Mouse (Mus musculus) hindbrain, embryonic 15.5 days (tissue): ENCODE measurements around the gene Jarid2. TPM values are rescaled to one million over a fixed set of nuclear protein-coding genes. Genes with fewer than 3 reads are reported as not detected.
A peak's percentile ranks its signal among the peaks of the same experiment; 100 is the strongest.

Experiments used
- ATAC-seq: fragments of 200-750 bp; cut with Nextera tagmentation; 2 replicates; pipeline ENCODE4 v1.8.0; 2017; ENCODE audit warnings: low read depth, moderate number of reproducible peaks, moderate TSS enrichment; ENCODE audit not compliant: low FRiP score
- H3K27ac ChIP-seq: fragments of 300-500 bp; sonication (generic); replicated peaks from 2 replicates; pipeline ENCODE4 v1.5.1; 2015; ENCODE audit warnings: mild to moderate bottlenecking, inconsistent platforms
- H3K27me3 ChIP-seq: fragments of 300-500 bp; sonication (generic); 2 replicates; pipeline ENCODE4 v1.6.1; 2015; ENCODE audit warnings: control low read depth, inconsistent platforms
- H3K36me3 ChIP-seq: fragments of 300-500 bp; sonication (generic); 2 replicates; pipeline ENCODE4 v1.6.1; 2015; ENCODE audit warnings: control low read depth, inconsistent platforms
- H3K4me1 ChIP-seq: fragments of 300-500 bp; sonication (generic); replicated peaks from 2 replicates; pipeline ENCODE4 v1.6.1; 2015; ENCODE audit warnings: control low read depth, inconsistent platforms
- H3K4me2 ChIP-seq: fragments of 300-500 bp; sonication (generic); 2 replicates; pipeline ENCODE4 v1.6.1; 2015; ENCODE audit warnings: moderate library complexity, mild to moderate bottlenecking, inconsistent platforms
- H3K4me3 ChIP-seq: fragments of 300-500 bp; sonication (generic); 2 replicates; pipeline ENCODE4 v1.5.1; 2015; ENCODE audit warnings: mild to moderate bottlenecking, inconsistent platforms
- H3K9ac ChIP-seq: fragments of 300-500 bp; sonication (generic); 2 replicates; pipeline ENCODE4 v1.6.1; 2015; ENCODE audit warnings: inconsistent platforms
- H3K9me3 ChIP-seq: fragments of 300-500 bp; sonication (generic); 2 replicates; pipeline ENCODE4 v1.6.1; 2016; ENCODE audit warnings: control low read depth, inconsistent platforms
- WGBS: fragments of 180-500 bp; shearing (Covaris S2); methylation state at CpG from one replicate; pipeline ENCODE4 v1.1.7; 2015; 5-methylcytosine and 5-hydroxymethylcytosine counted together
- polyA plus RNA-seq: library from polyadenylated mRNA; unstranded; fragments of >200 nt; fragmentation: Nextera tagmentation; extraction: Ambion mirVana; gene quantifications from 2 replicates; pipeline ENCODE4 v1.2.1, GENCODE M21; 2015

Jarid2 gene
- polyA plus RNA-seq, 1 experiment from 2014 or later = 38.3 TPM

DNA sequence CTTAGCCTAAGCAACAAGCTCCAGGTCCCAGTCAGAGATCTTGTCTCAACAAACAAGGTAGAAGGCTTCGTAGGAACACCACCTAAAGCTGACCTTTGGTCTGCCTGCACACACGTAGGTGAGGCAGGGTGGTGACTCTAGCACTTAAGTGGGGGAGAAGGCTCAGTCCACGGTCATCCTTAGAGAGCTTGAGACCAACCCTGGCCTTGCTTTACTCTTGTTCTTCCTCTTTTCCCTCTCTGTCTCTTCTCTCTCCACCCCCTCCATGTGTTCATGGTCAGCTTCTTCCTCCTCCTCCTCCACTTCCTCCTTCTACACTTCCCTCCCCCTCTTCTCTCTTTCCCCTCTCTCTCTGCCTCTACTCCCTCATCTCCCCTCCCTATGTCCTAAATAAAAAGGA is 208.4 kb downstream of the Jarid2 start:
- ATAC-seq = no peak
- Histone ChIP-seq H3K27me3 (no peaks in the 10 kb centered on the region), H3K9me3 (no peaks in the 10 kb centered on the region), H3K4me3 (no peak overlapping the region), H3K27ac (no peak overlapping the region), H3K4me2 (no peak overlapping the region), H3K4me1 (peaks cover 28% of the 10 kb centered on the region), H3K9ac (no peak overlapping the region), H3K36me3 (no peaks in the 10 kb centered on the region)
- 96% methylated on average over 3 of the region's 3 CpGs for WGBS

DNA sequence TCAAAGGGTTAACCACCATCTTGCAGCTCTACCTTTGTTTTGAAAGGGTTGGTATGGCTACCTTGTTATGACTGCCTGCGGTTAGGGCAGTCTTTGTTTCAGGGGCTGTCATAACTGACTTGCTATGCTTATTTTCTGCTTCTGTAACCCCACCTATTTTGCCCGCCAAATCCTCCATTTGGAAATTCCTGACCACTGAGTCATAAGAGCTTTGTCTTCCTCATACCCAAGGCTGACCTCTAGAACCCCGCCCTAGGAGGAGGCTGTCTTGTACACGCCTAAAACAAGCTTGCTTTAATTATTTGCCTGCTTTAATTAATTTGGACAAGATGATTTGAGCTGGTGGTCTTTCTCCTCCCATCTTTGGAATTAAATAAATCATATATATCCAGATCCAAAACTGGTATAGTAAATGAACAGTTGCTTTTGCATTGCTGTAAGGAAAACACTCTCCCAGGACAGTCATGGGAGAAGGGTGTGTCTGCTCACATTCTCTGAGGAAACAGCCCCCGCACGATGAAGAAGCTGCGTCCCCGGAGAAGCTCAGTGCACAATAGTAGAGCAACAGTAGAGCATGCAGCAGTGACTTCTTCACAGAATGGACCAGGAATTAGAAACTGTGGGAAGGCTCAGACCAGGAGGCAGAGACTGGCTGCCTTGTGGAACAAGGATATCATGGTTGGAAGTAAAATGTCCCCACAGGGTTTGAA is 210.2 kb downstream of the Jarid2 start:
- no peak overlapping the region for H3K9ac ChIP-seq
- no peaks in the 10 kb centered on the region for H3K27me3 ChIP-seq
- peaks cover 29% of the 10 kb centered on the region for H3K4me1 ChIP-seq
- no peak overlapping the region for H3K27ac ChIP-seq
- H3K4me2 ChIP-seq = no peak overlapping the region
- ATAC-seq = no peak
- 70% methylated on average over 8 of the region's 8 CpGs for WGBS
- no peaks in the 10 kb centered on the region for H3K36me3 ChIP-seq
- H3K4me3 ChIP-seq = no peak overlapping the region
- no peaks in the 10 kb centered on the region for H3K9me3 ChIP-seq

DNA sequence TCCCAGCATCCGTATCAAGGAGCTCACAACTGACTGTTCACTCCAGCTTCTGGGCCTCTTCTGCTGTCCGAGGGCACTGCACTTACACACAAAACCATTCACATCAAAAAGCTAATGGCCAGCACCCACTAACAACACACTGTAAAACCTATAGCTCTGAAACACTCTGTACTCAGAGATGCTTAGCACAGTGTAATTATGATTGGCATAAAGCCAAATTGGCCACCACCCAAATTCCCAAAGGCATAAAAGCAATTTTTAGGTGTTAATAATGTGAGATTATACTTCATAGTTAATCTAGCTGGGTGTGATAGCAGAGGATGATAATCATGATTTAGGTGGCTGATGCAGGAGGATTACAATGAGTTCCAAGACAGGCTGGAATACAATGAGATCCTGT is 214.3 kb downstream of the Jarid2 start:
- ATAC-seq = no peak
- 76% methylated on average over 2 of the region's 2 CpGs for WGBS
- H3K4me3 ChIP-seq = no peak overlapping the region
- H3K27ac ChIP-seq = no peak overlapping the region
- no peaks in the 10 kb centered on the region for H3K27me3 ChIP-seq
- H3K9me3 ChIP-seq = no peaks in the 10 kb centered on the region
- peaks cover 59% of the 10 kb centered on the region for H3K4me1 ChIP-seq
- H3K36me3 ChIP-seq = no peaks in the 10 kb centered on the region
- no peak overlapping the region for H3K4me2 ChIP-seq
- H3K9ac ChIP-seq = no peak overlapping the region

DNA sequence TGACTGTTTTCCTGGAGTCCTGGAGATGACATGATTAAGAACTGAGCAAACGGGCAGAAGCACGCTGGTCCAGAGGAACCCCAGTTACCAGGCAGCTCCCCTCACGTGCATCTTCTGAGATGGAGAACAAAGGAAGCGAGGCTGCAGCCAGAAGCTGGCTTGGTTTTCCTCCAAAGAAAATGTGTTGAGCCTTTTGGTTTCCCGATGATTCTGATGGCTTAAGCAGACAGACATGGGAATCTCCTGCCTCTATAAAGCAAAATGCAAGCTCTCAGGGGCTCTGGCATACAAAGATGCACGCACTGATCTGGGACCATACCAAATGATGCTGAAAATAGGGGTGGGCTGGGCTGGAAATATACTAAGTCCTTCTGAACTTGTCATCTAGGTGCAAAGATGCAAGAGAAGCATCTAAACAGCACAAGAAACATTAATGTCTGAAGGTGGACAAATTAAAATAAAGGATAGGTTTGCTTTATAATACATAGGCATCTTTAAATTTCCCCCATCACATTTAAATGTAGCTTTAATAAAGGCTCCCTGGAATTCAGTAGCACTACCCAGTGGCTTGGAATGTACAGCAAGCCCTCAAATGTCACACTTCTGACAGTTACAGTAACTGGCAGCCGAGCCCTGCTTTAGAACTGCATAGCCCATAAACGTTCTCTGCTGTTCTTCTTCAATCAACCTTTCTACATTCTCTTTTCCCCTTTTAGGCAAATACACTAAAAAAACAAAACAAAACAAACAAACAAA is 217.8 kb downstream of the Jarid2 start:
- H3K9ac ChIP-seq = peak overlapping the region; percentile 63
- no peaks in the 10 kb centered on the region for H3K27me3 ChIP-seq
- H3K27ac ChIP-seq = peak overlapping the region; percentile 92
- H3K4me1 ChIP-seq = peaks cover 52% of the 10 kb centered on the region
- peak; percentile 80 for ATAC-seq
- 8% methylated on average over 8 of the region's 8 CpGs for WGBS
- H3K9me3 ChIP-seq = no peaks in the 10 kb centered on the region
- H3K36me3 ChIP-seq = no peaks in the 10 kb centered on the region
- H3K4me3 ChIP-seq = peak overlapping the region; percentile 48
- peak overlapping the region; percentile 67 for H3K4me2 ChIP-seq

DNA sequence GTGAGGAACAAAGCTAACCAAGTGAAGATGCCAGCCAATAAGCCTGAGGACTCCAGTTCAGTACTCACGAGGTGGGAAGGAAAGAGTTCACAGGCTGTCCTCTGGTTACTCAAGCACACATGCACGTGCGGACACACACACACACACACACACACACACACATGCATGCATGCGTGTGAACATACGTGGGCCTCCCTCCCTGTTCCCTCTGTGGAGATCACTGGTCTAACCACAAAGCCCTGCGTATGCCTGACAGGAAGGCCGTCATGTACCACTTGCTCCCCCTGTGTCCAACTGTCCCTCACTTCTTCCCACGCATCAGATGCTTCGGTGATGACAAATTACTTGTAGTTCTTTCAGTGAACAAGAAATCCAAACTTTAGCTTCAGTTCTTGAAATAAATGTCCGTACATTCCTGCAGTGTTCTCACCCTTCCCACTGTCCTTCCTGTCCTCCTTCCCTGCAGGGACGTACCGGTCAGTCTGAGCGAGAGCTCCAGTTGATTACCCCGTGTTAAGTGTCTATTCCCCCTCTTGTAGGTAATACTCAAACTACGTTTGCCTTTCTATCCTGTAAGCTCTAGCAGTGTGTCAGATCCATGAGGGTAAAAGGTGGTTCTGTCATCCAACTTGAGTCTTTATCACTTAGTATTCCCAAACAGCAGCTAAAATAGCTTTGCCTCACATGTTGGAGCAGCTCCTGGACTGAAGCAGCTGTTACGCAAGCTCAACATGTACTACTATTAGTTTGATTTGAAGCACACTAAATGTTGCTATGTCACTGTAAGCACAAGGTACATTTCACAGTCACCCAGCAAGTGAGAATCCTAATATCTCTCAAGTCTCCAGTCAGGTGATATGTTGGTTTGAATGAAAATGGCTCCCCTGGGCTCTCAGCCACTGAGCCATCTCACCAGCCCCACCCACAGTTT is 219.3 kb downstream of the Jarid2 start:
- no peak overlapping the region for H3K4me3 ChIP-seq
- ATAC-seq = no peak
- no peak overlapping the region for H3K9ac ChIP-seq
- 91% methylated on average over 16 of the region's 16 CpGs for WGBS
- H3K27ac ChIP-seq = no peak overlapping the region
- H3K4me1 ChIP-seq = peaks cover 38% of the 10 kb centered on the region
- no peaks in the 10 kb centered on the region for H3K27me3 ChIP-seq
- H3K9me3 ChIP-seq = no peaks in the 10 kb centered on the region
- H3K36me3 ChIP-seq = no peaks in the 10 kb centered on the region
- H3K4me2 ChIP-seq = no peak overlapping the region

DNA sequence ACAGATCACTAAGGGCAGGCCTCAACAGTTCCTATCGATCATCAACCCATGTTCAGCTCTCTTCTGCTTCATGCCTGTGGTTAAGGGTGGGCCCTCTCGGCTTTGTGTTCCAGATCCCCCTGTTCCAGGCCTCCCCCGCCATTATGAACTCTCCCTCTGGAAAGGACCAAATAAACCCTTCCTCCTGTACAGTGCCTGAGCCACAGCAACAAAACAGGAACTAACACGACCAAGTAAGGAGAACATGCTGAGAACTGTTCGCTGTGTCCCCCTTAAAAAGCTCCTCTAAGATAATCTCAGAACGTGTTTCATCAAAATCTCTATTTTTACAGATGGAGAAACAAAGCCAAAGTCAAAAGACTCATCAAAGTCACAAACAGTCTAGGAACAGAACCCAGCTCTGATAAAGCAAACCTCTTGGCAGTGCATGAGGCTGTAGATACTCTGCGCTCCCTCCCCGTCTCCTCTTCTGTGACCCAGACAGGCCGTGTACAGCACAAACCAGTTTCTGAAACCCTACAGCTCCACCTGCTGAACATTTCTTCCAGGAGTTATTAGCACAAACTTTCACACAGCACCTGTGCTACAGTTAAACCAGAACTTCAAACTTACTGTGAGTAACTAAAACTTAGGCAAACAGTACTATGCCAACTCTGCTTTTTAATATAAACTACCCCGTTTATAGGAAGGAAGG is 223.3 kb downstream of the Jarid2 start:
- H3K9ac ChIP-seq = no peak overlapping the region
- H3K4me1 ChIP-seq = peaks cover 8% of the 10 kb centered on the region
- no peak overlapping the region for H3K4me2 ChIP-seq
- ATAC-seq = no peak
- H3K27me3 ChIP-seq = no peaks in the 10 kb centered on the region
- no peak overlapping the region for H3K4me3 ChIP-seq
- whole genome bisulfite sequencing = 79% methylated on average over 10 of the region's 10 CpGs
- H3K9me3 ChIP-seq = no peaks in the 10 kb centered on the region
- no peak overlapping the region for H3K27ac ChIP-seq
- H3K36me3 ChIP-seq = 0 out of 2 replicates have a peak, but pooled peaks cover 5% of the 10 kb centered on the region

DNA sequence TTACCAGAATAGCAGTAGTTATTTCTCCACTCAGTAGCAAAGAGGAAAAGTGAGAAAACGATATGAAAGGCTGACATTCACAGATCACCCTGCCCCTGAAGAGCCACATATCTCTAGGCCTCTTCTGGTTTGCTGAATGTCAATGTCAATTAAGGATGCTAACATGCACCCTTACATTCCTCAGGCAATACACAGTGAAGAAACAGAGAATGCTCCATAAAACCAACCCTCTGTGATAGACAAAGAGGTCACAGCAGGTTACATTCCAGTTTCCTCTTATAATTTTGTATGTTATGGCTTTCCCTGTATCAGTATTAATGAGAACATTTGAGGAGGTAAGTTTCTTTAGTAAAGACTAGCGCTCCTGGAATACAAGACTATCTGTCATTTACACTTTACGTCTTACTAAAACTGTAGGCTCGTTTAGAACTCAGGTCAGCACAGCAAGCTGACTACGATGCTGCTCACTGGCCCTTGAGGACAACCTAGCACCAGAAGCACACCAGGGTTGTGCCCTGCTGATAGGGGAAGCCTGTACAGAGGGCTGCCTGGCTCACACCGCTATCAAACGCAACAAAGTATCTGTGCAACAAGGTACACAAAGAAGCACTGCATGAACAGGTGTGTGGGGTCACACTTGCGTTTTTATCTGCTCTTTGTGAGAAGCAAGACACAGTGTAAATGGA is 224.4 kb downstream of the Jarid2 start:
- Histone ChIP-seq H3K4me1 (no peaks in the 10 kb centered on the region), H3K9me3 (no peaks in the 10 kb centered on the region), H3K4me2 (no peak overlapping the region), H3K27ac (no peak overlapping the region), H3K36me3 (0 out of 2 replicates have a peak, but pooled peaks cover 5% of the 10 kb centered on the region), H3K9ac (no peak overlapping the region), H3K27me3 (no peaks in the 10 kb centered on the region), H3K4me3 (no peak overlapping the region)
- 80% methylated on average over 8 of the region's 8 CpGs for WGBS
- ATAC-seq = no peak

DNA sequence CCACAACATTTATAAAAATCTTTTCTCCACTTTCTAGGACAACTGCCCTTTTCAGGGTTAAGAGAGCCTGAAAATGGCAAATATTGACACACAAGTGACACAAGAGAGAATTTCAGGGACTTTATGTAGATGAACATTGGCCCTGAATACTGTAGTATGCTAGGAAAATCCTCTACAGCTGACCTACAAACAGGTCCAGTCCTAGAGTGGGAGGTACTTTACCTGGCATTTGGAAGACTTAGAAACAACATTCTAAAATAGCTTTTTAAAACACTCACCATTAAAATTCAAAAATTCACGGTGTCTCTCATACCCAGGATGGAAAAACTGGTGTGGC is 224.9 kb downstream of the Jarid2 start:
- Histone ChIP-seq H3K9ac (no peak overlapping the region), H3K9me3 (no peaks in the 10 kb centered on the region), H3K4me1 (no peaks in the 10 kb centered on the region), H3K4me3 (no peak overlapping the region), H3K27me3 (no peaks in the 10 kb centered on the region), H3K36me3 (0 out of 2 replicates have a peak, but pooled peaks cover 5% of the 10 kb centered on the region), H3K4me2 (no peak overlapping the region), H3K27ac (no peak overlapping the region)
- WGBS = 93% methylated on average over 1 of the region's 1 CpGs
- no peak for ATAC-seq

DNA sequence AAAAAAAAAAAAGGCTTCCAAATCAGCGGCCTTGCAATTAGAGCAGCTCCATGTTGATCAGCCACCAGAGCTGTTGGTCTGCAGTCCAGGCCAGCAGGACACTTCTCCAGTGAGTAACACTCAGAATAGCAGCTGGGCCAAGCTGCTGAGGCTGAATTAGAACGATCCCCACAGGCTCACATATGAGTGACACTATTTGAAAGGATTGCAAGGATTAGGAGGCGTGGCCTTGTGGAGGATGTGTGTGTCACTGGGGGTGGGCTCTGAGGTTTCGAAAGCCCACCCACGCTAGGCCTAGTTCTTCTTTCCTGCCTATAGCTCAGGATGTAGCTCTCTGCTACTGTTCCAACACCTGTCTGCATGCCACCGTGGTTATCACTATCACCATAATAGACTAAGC is 226.5 kb downstream of the Jarid2 start:
- no peak for ATAC-seq
- WGBS = 97% methylated on average over 6 of the region's 6 CpGs
- H3K27ac ChIP-seq = no peak overlapping the region
- H3K4me2 ChIP-seq = no peak overlapping the region
- no peaks in the 10 kb centered on the region for H3K27me3 ChIP-seq
- 0 out of 2 replicates have a peak, but pooled peaks cover 5% of the 10 kb centered on the region for H3K36me3 ChIP-seq
- no peak overlapping the region for H3K9ac ChIP-seq
- H3K4me1 ChIP-seq = 0 out of 2 replicates have a peak, but pooled peaks cover 3% of the 10 kb centered on the region
- H3K9me3 ChIP-seq = no peaks in the 10 kb centered on the region
- H3K4me3 ChIP-seq = no peak overlapping the region

DNA sequence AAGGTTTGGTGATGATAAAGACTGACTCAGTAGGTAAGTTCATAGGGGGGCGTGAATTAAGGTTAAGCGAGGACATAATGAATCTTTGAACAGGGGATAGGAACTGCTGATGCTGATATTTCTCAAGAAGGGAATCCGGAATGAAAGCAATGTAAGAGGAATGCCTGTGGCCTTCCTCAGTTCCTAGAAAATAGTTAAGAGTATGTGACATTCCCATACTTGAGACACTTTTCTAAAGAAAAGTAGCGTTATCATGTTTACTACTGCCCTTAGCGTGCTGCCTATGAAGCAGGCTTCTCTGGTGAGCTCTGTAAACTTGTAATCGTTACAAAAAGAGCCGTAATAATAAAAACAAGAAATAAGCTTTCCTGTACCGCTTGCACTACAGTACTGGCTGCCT is 227.8 kb downstream of the Jarid2 start:
- Histone ChIP-seq H3K4me1 (peaks cover 8% of the 10 kb centered on the region; the same call in 1 of the 2 replicates), H3K36me3 (0 out of 2 replicates have a peak, but pooled peaks cover 5% of the 10 kb centered on the region), H3K9ac (no peak overlapping the region), H3K27me3 (no peaks in the 10 kb centered on the region), H3K27ac (no peak overlapping the region), H3K4me2 (no peak overlapping the region), H3K9me3 (no peaks in the 10 kb centered on the region), H3K4me3 (no peak overlapping the region)
- ATAC-seq = no peak
- WGBS = 94% methylated on average over 8 of the region's 8 CpGs
